Mouse (Mus musculus) G1E (cell line): ENCODE measurements around the gene Mrpl23.

Experiments
- CTCF ChIP-seq: IDR thresholded peaks from 2 replicates; pipeline ENCODE4 v1.5.1; 2012; ENCODE audit warnings: low read depth, low read length, inconsistent platforms, mixed read lengths
- GATA1 ChIP-seq: IDR thresholded peaks from 2 replicates; pipeline ENCODE4 v1.6.1; 2012; ENCODE audit warnings: borderline replicate concordance, low read length, inconsistent platforms, mixed read lengths
- GATA2 ChIP-seq: IDR thresholded peaks from 2 replicates; pipeline ENCODE4 v1.6.1; 2012; ENCODE audit warnings: low read depth, low read length, inconsistent platforms, borderline replicate concordance
- POLR2AphosphoS5 ChIP-seq: IDR thresholded peaks from 2 replicates; pipeline ENCODE4 v1.6.1; 2012; ENCODE audit warnings: low read depth, low read length, inconsistent platforms; ENCODE audit not compliant: insufficient replicate concordance
- TAL1 ChIP-seq: conservative IDR thresholded peaks from 2 replicates; pipeline ENCODE4 v1.6.1; 2012; ENCODE audit warnings: low read depth, low read length, inconsistent platforms, mixed read lengths

GRCm38 (mm10) chr7:142497775-142498174 lies 34.7 kb upstream of the Mrpl23 start:
- TF ChIP-seq GATA2: no peak
- TF ChIP-seq CTCF: no peak
- TF ChIP-seq GATA1: no peak
- TF ChIP-seq TAL1: no peak
- no peak for TF ChIP-seq POLR2AphosphoS5
